Mouse (Mus musculus): ENCODE results near the gene Med13l. TPM values are rescaled to one million over a fixed set of nuclear protein-coding genes. Genes with fewer than 3 reads are reported as not detected.

The Med13l gene
- polyA plus RNA-seq, 1 experiment from 2014 or later = 18.2 TPM

DNA sequence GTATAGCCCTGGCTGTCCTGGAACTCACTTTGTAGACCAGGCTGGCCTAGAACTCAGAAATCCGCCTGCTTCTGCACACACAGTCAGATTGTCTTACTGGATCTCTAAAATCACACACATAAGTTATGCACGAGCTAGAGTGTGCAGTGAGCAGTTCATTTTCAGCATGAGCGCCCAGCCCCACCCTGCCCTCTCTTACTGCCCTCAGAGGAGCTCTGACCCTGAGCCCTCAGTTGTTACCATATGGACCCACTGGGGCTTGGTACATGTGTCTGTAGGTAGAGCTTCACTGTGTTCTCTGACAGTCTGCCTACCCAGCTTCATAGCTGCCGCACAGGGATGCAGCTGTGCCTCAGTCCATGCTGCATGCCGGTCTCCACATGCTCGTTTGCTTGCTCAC lies 15.4 kb downstream of the Med13l start:
- ATAC-seq (ENCODE audit: insufficient number of reproducible peaks, insufficient read depth, low FRiP score, low TSS enrichment) = no peak
- no peaks in the 10 kb centered on the region for H3K9me3 ChIP-seq
- H3K27ac ChIP-seq = no peak overlapping the region
- no peak overlapping the region for H3K9ac ChIP-seq
- peaks cover 31% of the 10 kb centered on the region for H3K4me1 ChIP-seq
- no peaks in the 10 kb centered on the region for H3K36me3 ChIP-seq
- WGBS = 59% methylated on average over 6 of the region's 6 CpGs
- H3K4me2 ChIP-seq (replicated peaks) = no peak overlapping the region
- H3K27me3 ChIP-seq = no peaks in the 10 kb centered on the region
- no peak overlapping the region for H3K4me3 ChIP-seq

- Histone ChIP-seq H3K27me3 (no peaks in the 10 kb centered on the region), H3K4me3 (no peak overlapping the region), H3K4me2 (replicated peaks) (no peak overlapping the region), H3K9ac (no peak overlapping the region), H3K4me1 (peaks cover 26% of the 10 kb centered on the region), H3K9me3 (no peaks in the 10 kb centered on the region), H3K27ac (no peak overlapping the region), H3K36me3 (no peaks in the 10 kb centered on the region)
- WGBS = 76% methylated on average over 3 of the region's 3 CpGs
- ATAC-seq (ENCODE audit: insufficient number of reproducible peaks, insufficient read depth, low FRiP score, low TSS enrichment) = no peak
These were observed 16.3 kb downstream of the Med13l start for GRCm38 (mm10) chr5:118576731-118577130.

DNA sequence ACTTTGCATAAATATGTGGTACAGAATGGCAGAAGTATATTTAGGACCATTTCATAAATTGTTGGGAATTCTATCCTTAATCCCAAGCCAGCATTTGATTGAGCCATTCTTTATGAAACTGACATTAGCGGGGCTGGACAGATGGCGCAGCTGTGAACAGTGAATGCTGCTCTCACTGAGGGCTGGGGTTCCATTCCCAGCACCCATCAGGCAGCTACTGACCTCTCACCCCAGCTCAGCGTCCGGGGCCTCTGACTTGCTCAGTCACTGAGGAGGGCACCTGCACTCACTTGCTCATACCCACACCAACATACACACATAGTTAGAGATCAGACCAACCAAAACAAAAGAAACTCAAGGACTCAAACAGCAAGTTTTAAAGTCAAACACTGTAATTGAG lies 24.9 kb downstream of the Med13l start:
- Histone ChIP-seq H3K27ac (no peak overlapping the region), H3K36me3 (no peaks in the 10 kb centered on the region), H3K9me3 (no peaks in the 10 kb centered on the region), H3K4me1 (peaks cover 47% of the 10 kb centered on the region), H3K9ac (no peak overlapping the region), H3K4me3 (no peak overlapping the region), H3K27me3 (no peaks in the 10 kb centered on the region), H3K4me2 (replicated peaks) (no peak overlapping the region)
- ATAC-seq (ENCODE audit: insufficient number of reproducible peaks, insufficient read depth, low FRiP score, low TSS enrichment) = no peak
- WGBS = 52% methylated on average over 4 of the region's 4 CpGs

DNA sequence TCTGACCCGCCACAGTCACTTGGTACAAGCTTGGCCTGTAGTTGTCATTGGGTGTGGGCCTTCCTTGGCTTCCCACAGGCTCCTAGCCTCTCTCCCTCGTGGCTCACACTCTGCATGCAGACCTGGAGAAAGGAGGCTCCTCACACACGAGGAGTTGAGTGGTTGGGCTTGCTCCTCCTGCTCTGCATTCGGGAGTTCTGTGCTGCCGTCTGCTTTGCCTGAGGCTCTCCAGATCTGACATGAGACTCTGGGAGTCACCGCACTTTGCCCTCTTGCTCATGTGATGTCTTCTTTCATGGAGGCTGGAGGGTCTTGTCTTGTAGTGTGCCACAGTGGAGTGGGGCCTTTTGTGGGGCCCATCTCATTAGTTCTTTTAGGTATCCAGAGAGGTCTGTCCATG lies 26.1 kb downstream of the Med13l start:
- no peak for ATAC-seq (ENCODE audit: insufficient number of reproducible peaks, insufficient read depth, low FRiP score, low TSS enrichment)
- Histone ChIP-seq H3K36me3 (no peaks in the 10 kb centered on the region), H3K27me3 (no peaks in the 10 kb centered on the region), H3K4me2 (replicated peaks) (no peak overlapping the region), H3K4me1 (peaks cover 59% of the 10 kb centered on the region), H3K9ac (no peak overlapping the region), H3K9me3 (no peaks in the 10 kb centered on the region), H3K4me3 (no peak overlapping the region), H3K27ac (no peak overlapping the region)
- WGBS = 33% methylated on average over 6 of the region's 6 CpGs

DNA sequence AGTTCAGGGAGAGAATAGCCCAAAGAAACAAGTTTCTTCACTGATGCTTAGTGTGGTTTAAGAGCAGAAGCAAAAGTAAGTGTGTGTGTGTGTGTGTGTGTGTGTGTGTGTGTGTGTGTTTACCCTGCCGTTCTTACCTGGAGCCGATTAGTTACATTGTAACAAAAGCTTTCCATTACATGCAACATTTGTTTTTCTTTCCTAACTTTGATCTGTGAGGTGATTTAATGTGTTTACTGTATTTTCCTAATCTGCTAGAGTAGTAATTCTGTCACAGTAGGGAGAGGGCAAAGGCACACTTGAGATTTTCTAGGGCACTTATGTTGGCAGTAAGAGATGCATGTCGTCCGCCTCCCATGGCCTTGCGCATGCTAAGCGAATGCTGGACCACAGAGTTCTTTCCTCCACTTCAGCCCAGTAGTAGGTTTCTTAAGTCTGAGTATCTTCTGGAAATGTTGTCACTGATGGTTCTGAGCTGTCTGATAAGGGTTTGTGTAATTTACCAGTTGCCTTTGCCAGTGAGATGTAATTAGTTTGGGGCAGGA lies 28.0 kb downstream of the Med13l start:
- H3K4me3 ChIP-seq = no peak overlapping the region
- peaks cover 68% of the 10 kb centered on the region for H3K4me1 ChIP-seq
- H3K27me3 ChIP-seq = no peaks in the 10 kb centered on the region
- no peak overlapping the region for H3K27ac ChIP-seq
- WGBS = 81% methylated on average over 6 of the region's 6 CpGs
- H3K4me2 ChIP-seq (replicated peaks) = no peak overlapping the region
- no peaks in the 10 kb centered on the region for H3K36me3 ChIP-seq
- H3K9me3 ChIP-seq = no peaks in the 10 kb centered on the region
- H3K9ac ChIP-seq = no peak overlapping the region
- no peak for ATAC-seq (ENCODE audit: insufficient number of reproducible peaks, insufficient read depth, low FRiP score, low TSS enrichment)

DNA sequence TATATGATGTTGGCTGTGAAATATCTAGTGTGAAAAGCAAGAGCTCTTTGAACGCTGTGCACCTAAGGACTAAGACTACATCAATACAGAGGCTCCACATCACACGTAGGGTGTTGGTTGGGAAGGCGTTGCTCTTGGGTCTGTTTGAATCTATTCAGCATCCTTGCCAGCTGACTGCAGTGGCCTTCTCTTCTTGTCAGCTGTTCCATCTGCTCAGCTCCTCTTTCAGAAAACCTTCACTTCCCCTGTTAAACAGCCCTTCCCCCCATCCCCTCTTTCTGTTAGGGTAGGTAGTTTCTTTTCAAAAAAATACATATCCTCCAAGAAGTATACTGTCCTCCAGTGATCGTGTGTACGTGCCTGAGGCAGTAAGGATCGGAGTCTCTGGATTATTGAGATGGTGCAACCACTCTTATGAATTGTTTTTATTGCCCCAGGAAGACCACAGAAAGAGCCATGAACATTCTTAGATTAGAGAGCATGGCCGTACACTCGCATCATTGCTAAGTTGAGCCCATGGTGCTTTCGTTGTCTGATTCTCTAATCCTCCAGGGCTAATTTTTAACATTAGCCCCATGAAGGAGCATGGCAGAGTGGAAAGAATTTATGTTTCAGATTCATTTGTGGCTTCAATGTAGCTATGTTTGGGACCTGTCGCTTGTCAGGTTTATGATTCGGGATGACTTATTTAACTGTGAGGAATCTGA lies 28.9 kb downstream of the Med13l start:
- no peak overlapping the region for H3K27ac ChIP-seq
- WGBS = 73% methylated on average over 11 of the region's 11 CpGs
- H3K4me1 ChIP-seq = peaks cover 65% of the 10 kb centered on the region
- H3K4me2 ChIP-seq (replicated peaks) = no peak overlapping the region
- no peaks in the 10 kb centered on the region for H3K36me3 ChIP-seq
- H3K9ac ChIP-seq = no peak overlapping the region
- no peak overlapping the region for H3K4me3 ChIP-seq
- H3K27me3 ChIP-seq = no peaks in the 10 kb centered on the region
- no peaks in the 10 kb centered on the region for H3K9me3 ChIP-seq
- ATAC-seq (ENCODE audit: insufficient number of reproducible peaks, insufficient read depth, low FRiP score, low TSS enrichment) = no peak

- no peak overlapping the region for H3K4me2 ChIP-seq (replicated peaks)
- no peaks in the 10 kb centered on the region for H3K27me3 ChIP-seq
- H3K4me1 ChIP-seq = peaks cover 58% of the 10 kb centered on the region
- no peak overlapping the region for H3K27ac ChIP-seq
- H3K4me3 ChIP-seq = no peak overlapping the region
- H3K9me3 ChIP-seq = no peaks in the 10 kb centered on the region
- ATAC-seq (ENCODE audit: insufficient number of reproducible peaks, insufficient read depth, low FRiP score, low TSS enrichment) = no peak
- no peak overlapping the region for H3K9ac ChIP-seq
- 43% methylated on average over 6 of the region's 6 CpGs for WGBS
- peaks cover 4% of the 10 kb centered on the region; the same call in 1 of the 2 replicates for H3K36me3 ChIP-seq
These were observed 30.4 kb downstream of the Med13l start for GRCm38 (mm10) chr5:118590868-118591267.

DNA sequence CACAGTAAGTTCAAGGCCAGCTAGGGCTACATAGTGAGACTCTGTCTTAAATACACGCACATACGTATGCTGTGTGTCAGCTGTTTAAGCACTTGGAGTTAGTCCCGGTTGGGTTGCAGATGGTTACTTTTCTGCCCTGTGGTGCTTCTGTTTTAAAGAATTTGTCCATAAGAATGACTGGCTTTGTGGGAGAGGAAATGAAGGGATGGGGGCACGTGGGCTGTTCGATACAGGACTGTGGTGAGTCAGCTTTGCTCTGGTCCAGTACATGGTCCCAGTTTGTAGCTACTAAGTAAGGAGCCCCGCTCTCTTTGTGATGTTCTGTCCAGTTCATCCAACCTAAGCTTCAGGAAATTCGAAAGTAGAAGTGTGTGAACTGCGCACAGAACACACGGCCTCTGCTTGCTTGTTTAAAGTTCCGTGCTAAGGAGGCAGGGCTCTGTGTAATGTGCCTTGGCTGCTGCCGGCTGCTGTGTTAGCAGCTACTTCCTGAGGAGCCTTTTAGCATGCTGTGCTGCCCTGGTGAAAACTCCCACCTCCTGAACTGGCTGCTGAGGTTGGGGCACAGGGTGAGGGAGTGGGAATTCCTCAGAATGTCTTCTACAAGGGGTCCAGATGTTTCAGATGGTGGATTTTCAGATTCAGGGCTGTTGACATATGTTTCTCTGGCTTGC lies 31.5 kb downstream of the Med13l start:
- peak overlapping the region; percentile 19 for H3K4me2 ChIP-seq (replicated peaks)
- H3K4me3 ChIP-seq = no peak overlapping the region
- ATAC-seq (ENCODE audit: insufficient number of reproducible peaks, insufficient read depth, low FRiP score, low TSS enrichment) = no peak
- H3K27ac ChIP-seq = no peak overlapping the region
- 24% methylated on average over 11 of the region's 11 CpGs for WGBS
- H3K27me3 ChIP-seq = no peaks in the 10 kb centered on the region
- no peak overlapping the region for H3K9ac ChIP-seq
- peaks cover 47% of the 10 kb centered on the region for H3K4me1 ChIP-seq
- peaks cover 5% of the 10 kb centered on the region; the same call in 1 of the 2 replicates for H3K36me3 ChIP-seq
- no peaks in the 10 kb centered on the region for H3K9me3 ChIP-seq

- 67% methylated on average over 14 of the region's 14 CpGs for WGBS
- H3K4me1 ChIP-seq = peaks cover 33% of the 10 kb centered on the region
- no peak overlapping the region for H3K4me3 ChIP-seq
These were observed 34.2 kb downstream of the Med13l start for GRCm38 (mm10) chr5:118594470-118595236.

GRCm38 (mm10) chr5:118595901-118596300 lies 35.4 kb downstream of the Med13l start:
- no peak overlapping the region for H3K9ac ChIP-seq
- no peaks in the 10 kb centered on the region for H3K27me3 ChIP-seq
- H3K4me1 ChIP-seq = peaks cover 31% of the 10 kb centered on the region
- no peak overlapping the region for H3K27ac ChIP-seq
- no peaks in the 10 kb centered on the region for H3K9me3 ChIP-seq
- no peak for ATAC-seq (ENCODE audit: insufficient number of reproducible peaks, insufficient read depth, low FRiP score, low TSS enrichment)
- 87% methylated on average over 5 of the region's 5 CpGs for WGBS
- H3K4me3 ChIP-seq = no peak overlapping the region
- H3K4me2 ChIP-seq (replicated peaks) = no peak overlapping the region
- peaks cover 5% of the 10 kb centered on the region; the same call in 1 of the 2 replicates for H3K36me3 ChIP-seq

More at GRCm38 (mm10) chr5:118594470-118595236, 34.2 kb downstream of the Med13l start:
- Histone ChIP-seq H3K36me3 (peaks cover 5% of the 10 kb centered on the region; the same call in 1 of the 2 replicates), H3K27me3 (no peaks in the 10 kb centered on the region), H3K27ac (no peak overlapping the region), H3K9me3 (no peaks in the 10 kb centered on the region), H3K9ac (no peak overlapping the region), H3K4me2 (replicated peaks) (no peak overlapping the region)
- no peak for ATAC-seq (ENCODE audit: insufficient number of reproducible peaks, insufficient read depth, low FRiP score, low TSS enrichment)

DNA sequence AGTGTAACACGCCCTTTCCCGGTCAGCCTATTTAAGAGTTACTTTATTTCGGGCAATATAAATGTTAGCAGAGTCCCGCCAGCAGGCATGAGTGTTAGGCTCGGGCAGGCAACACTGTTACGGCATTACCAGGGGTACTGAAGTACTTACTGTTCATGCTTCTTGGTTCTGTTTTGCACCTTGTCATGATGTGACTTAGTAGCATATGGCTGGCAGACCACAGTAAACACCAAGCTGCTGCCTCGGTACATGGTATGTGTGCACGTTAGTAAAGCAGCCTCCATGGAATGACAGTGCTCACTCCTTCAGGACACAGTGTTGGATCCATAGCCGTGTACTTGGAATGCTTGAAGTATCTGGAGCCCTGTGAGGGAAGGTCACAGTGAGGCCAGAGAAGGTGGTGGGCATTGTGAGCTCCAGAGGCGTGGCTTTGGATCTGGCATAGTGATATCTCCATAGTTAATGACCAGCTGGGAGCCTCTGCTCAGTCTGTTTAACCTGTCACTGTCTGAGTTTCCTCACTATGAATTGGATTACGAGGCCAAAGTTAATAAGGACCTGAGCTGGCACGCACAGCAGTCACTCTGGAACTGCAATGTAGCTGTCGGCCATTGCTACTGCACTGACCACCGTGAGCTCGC lies 36.1 kb downstream of the Med13l start:
- Histone ChIP-seq H3K36me3 (peaks cover 5% of the 10 kb centered on the region; the same call in 1 of the 2 replicates), H3K4me3 (no peak overlapping the region), H3K9ac (no peak overlapping the region), H3K27ac (no peak overlapping the region), H3K27me3 (no peaks in the 10 kb centered on the region), H3K9me3 (no peaks in the 10 kb centered on the region), H3K4me2 (replicated peaks) (no peak overlapping the region), H3K4me1 (peaks cover 26% of the 10 kb centered on the region)
- ATAC-seq (ENCODE audit: insufficient number of reproducible peaks, insufficient read depth, low FRiP score, low TSS enrichment) = no peak
- 89% methylated on average over 15 of the region's 15 CpGs for WGBS

All from embryonic facial prominence, embryonic 12.5 days (tissue).